Mouse (Mus musculus) G1E (cell line): Measurements from ENCODE around the gene Vasn. TPM values are rescaled to one million over a fixed set of nuclear protein-coding genes. Genes with fewer than 3 reads are reported as not detected.

Source experiments
- ATAC-seq: 2 replicates; pipeline ENCODE4 v1.8.0; 2016; ENCODE audit warnings: mild to moderate bottlenecking; ENCODE audit not compliant: insufficient number of reproducible peaks, poor library complexity, low FRiP score, severe bottlenecking; ENCODE audit errors: extremely low read depth
- DNase-seq: peaks from one replicate; pipeline ENCODE4 v3.0.0; 2012; ENCODE audit warnings: low spot score
- H3K27me3 ChIP-seq: 2 replicates; pipeline ENCODE4 v1.6.1; 2012; ENCODE audit warnings: mild to moderate bottlenecking, low read length, inconsistent platforms; ENCODE audit not compliant: insufficient read depth
- H3K36me3 ChIP-seq: replicated peaks from 2 replicates; pipeline ENCODE3; 2012; ENCODE audit warnings: mild to moderate bottlenecking, inconsistent platforms
- H3K4me1 ChIP-seq: 2 replicates; pipeline ENCODE4 v1.6.1; 2012; ENCODE audit warnings: low read depth, low read length, inconsistent platforms, mixed read lengths; ENCODE audit not compliant: insufficient read depth
- H3K4me3 ChIP-seq: 2 replicates; pipeline ENCODE4 v1.5.1; 2012; ENCODE audit warnings: low read depth, mild to moderate bottlenecking, inconsistent platforms, low read length, moderate library complexity, mixed read lengths
- H3K9me3 ChIP-seq: replicated peaks from 2 replicates; pipeline ENCODE4 v1.6.1; 2012; ENCODE audit warnings: inconsistent platforms
- CTCF ChIP-seq: IDR thresholded peaks from 2 replicates; pipeline ENCODE4 v1.5.1; 2012; ENCODE audit warnings: low read depth, low read length, inconsistent platforms, mixed read lengths
- GATA1 ChIP-seq: IDR thresholded peaks from 2 replicates; pipeline ENCODE4 v1.6.1; 2012; ENCODE audit warnings: borderline replicate concordance, low read length, inconsistent platforms, mixed read lengths
- GATA2 ChIP-seq: IDR thresholded peaks from 2 replicates; pipeline ENCODE4 v1.6.1; 2012; ENCODE audit warnings: low read depth, low read length, inconsistent platforms, borderline replicate concordance
- POLR2AphosphoS5 ChIP-seq: IDR thresholded peaks from 2 replicates; pipeline ENCODE4 v1.6.1; 2012; ENCODE audit warnings: low read depth, low read length, inconsistent platforms; ENCODE audit not compliant: insufficient replicate concordance
- TAL1 ChIP-seq: conservative IDR thresholded peaks from 2 replicates; pipeline ENCODE4 v1.6.1; 2012; ENCODE audit warnings: low read depth, low read length, inconsistent platforms, mixed read lengths
- polyA plus RNA-seq: library from polyadenylated mRNA; stranded (reverse); fragments of >175 nt; gene quantifications from 2 replicates; pipeline ENCODE4 v1.2.3, GENCODE M21; 2012
- total RNA-seq, 2 experiments: library from RNA; stranded (forward) in 1 of 2; stranded (reverse) in 1 of 2; fragments of 200-1000 nt in 1 of 2; fragments of >200 nt in 1 of 2; fragmentation: Nextera tagmentation in 1 of 2; gene quantifications; 2 replicates each; pipeline ENCODE4 v1.2.3; 2014 to 2017

The Vasn gene
- total and polyA plus RNA-seq, 3 experiments = 0.03 to 0.30 (median 0.05) TPM

GRCm38 (mm10) chr16:4650161-4650560, 10.4 kb downstream of the Vasn start:
- Histone ChIP-seq H3K9me3 (no peaks in the 10 kb centered on the region), H3K36me3 (peaks cover 100% of the 10 kb centered on the region), H3K4me1 (0 out of 2 replicates have a peak, but pooled peaks cover 4% of the 10 kb centered on the region), H3K4me3 (no peak overlapping the region), H3K27me3 (no peaks in the 10 kb centered on the region)
- no peak for ATAC-seq
- DNase-seq = no peak
- TF ChIP-seq POLR2AphosphoS5 (no peak), GATA2 (no peak), TAL1 (no peak), GATA1 (no peak), CTCF (no peak)

GRCm38 (mm10) chr16:4651081-4651480, 11.3 kb downstream of the Vasn start:
- ATAC-seq (no peak), DNase-seq (no peak)
- no peaks in the 10 kb centered on the region for H3K9me3 ChIP-seq
- TF ChIP-seq GATA1 = no peak
- no peak for TF ChIP-seq CTCF
- TF ChIP-seq GATA2 = no peak
- TF ChIP-seq POLR2AphosphoS5 = no peak
- no peak for TF ChIP-seq TAL1
- H3K4me3 ChIP-seq = no peak overlapping the region
- H3K27me3 ChIP-seq = no peaks in the 10 kb centered on the region
- peaks cover 3% of the 10 kb centered on the region; the same call in 1 of the 2 replicates for H3K4me1 ChIP-seq
- H3K36me3 ChIP-seq = peaks cover 100% of the 10 kb centered on the region

GRCm38 (mm10) chr16:4651624-4652023, 11.9 kb downstream of the Vasn start:
- DNase-seq = no peak
- H3K4me1 ChIP-seq = peaks cover 8% of the 10 kb centered on the region
- H3K9me3 ChIP-seq = no peaks in the 10 kb centered on the region
- ATAC-seq = no peak
- H3K4me3 ChIP-seq = no peak overlapping the region
- H3K36me3 ChIP-seq = peaks cover 100% of the 10 kb centered on the region
- TF ChIP-seq GATA2 (no peak), POLR2AphosphoS5 (no peak), CTCF (no peak), TAL1 (no peak)
- no peaks in the 10 kb centered on the region for H3K27me3 ChIP-seq

GRCm38 (mm10) chr16:4652707-4653416, 13.1 kb downstream of the Vasn start:
- ATAC-seq = no peak
- no peak for DNase-seq
- H3K36me3 ChIP-seq = peaks cover 100% of the 10 kb centered on the region
- H3K4me1 ChIP-seq = peaks cover 9% of the 10 kb centered on the region
- no peak overlapping the region for H3K4me3 ChIP-seq
- H3K9me3 ChIP-seq = no peaks in the 10 kb centered on the region
- H3K27me3 ChIP-seq = no peaks in the 10 kb centered on the region
- TF ChIP-seq CTCF = no peak
- TF ChIP-seq GATA2 = no peak
- no peak for TF ChIP-seq GATA1
- TF ChIP-seq POLR2AphosphoS5 = no peak

- Histone ChIP-seq H3K36me3 (peaks cover 98% of the 10 kb centered on the region), H3K4me3 (no peak overlapping the region)
These were observed 15.0 kb downstream of the Vasn start for GRCm38 (mm10) chr16:4654706-4655105.

GRCm38 (mm10) chr16:4655251-4655734, 15.6 kb downstream of the Vasn start:
- Histone ChIP-seq H3K27me3 (no peaks in the 10 kb centered on the region), H3K36me3 (peaks cover 95% of the 10 kb centered on the region), H3K4me1 (peaks cover 13% of the 10 kb centered on the region), H3K4me3 (no peak overlapping the region), H3K9me3 (no peaks in the 10 kb centered on the region)
- ATAC-seq (no peak), DNase-seq (no peak)
- TF ChIP-seq TAL1 (no peak), GATA2 (no peak), POLR2AphosphoS5 (no peak), GATA1 (no peak), CTCF (no peak)

More at GRCm38 (mm10) chr16:4654706-4655105, 15.0 kb downstream of the Vasn start:
- H3K4me1 ChIP-seq = peaks cover 13% of the 10 kb centered on the region
- H3K27me3 ChIP-seq = no peaks in the 10 kb centered on the region
- no peak for ATAC-seq
- no peak for DNase-seq
- TF ChIP-seq POLR2AphosphoS5 = no peak
- TF ChIP-seq TAL1 = no peak
- no peak for TF ChIP-seq GATA1
- no peak for TF ChIP-seq GATA2
- no peak for TF ChIP-seq CTCF
- H3K9me3 ChIP-seq = no peaks in the 10 kb centered on the region
